Mouse (Mus musculus) lung, postnatal 0 days (tissue): ENCODE results near the gene Col6a3.

Source experiments
- CTCF ChIP-seq: IDR thresholded peaks from 2 replicates; pipeline ENCODE4 v1.5.1; 2016; ENCODE audit warnings: antibody characterized with exemption, mild to moderate bottlenecking
- EP300 ChIP-seq: IDR thresholded peaks from 2 replicates; pipeline ENCODE4 v1.6.1; 2016; ENCODE audit warnings: antibody characterized with exemption, mild to moderate bottlenecking, control low read depth

GRCm38 (mm10) chr1:90876486-90877270 lies 32.9 kb upstream of the Col6a3 start:
- TF ChIP-seq CTCF (no peak), EP300 (peak; percentile 26; the same call in 1 of the 2 replicates)
